Mouse (Mus musculus) ES-Bruce4 (cell line): Measurements from ENCODE around the gene Tmem201. TPM values are rescaled to one million over a fixed set of nuclear protein-coding genes. Genes with fewer than 3 reads are reported as not detected.

Source experiments
- H3K27ac ChIP-seq: 2 replicates; pipeline ENCODE4 v1.5.1; 2012; ENCODE audit warnings: low read length, inconsistent platforms; ENCODE audit not compliant: insufficient read depth
- H3K27me3 ChIP-seq: 2 replicates; pipeline ENCODE4 v1.6.1; 2012; ENCODE audit warnings: mild to moderate bottlenecking, low read length, inconsistent platforms; ENCODE audit not compliant: control insufficient read depth, poor library complexity, insufficient read depth, severe bottlenecking
- H3K36me3 ChIP-seq: 2 replicates; pipeline ENCODE4 v1.6.1; 2012; ENCODE audit warnings: inconsistent platforms, mild to moderate bottlenecking, low read length, moderate library complexity; ENCODE audit not compliant: control insufficient read depth, poor library complexity, insufficient read depth, severe bottlenecking
- H3K4me1 ChIP-seq: one replicate; pipeline ENCODE4 v1.8.1; 2011; ENCODE audit warnings: low read length; ENCODE audit not compliant: control insufficient read depth, insufficient read depth
- H3K4me3 ChIP-seq: 2 replicates; pipeline ENCODE4 v1.5.1; 2011; ENCODE audit warnings: low read depth, mild to moderate bottlenecking, low read length
- H3K9ac ChIP-seq: 2 replicates; pipeline ENCODE4 v1.6.1; 2012; ENCODE audit warnings: low read depth, mild to moderate bottlenecking, inconsistent platforms; ENCODE audit not compliant: poor library complexity, severe bottlenecking
- H3K9me3 ChIP-seq: replicated peaks from 2 replicates; pipeline ENCODE4 v1.6.1; 2012; ENCODE audit warnings: mild to moderate bottlenecking, low read length, inconsistent platforms; ENCODE audit not compliant: control insufficient read depth, poor library complexity, insufficient read depth, severe bottlenecking
- CTCF ChIP-seq: IDR thresholded peaks from one replicate; pipeline ENCODE4 v1.8.1; 2011; ENCODE audit warnings: low read depth, low read length
- EP300 ChIP-seq: IDR thresholded peaks from 2 replicates; pipeline ENCODE4 v1.6.1; 2011; ENCODE audit warnings: low read depth, low read length; ENCODE audit not compliant: insufficient read depth
- POLR2A ChIP-seq: IDR thresholded peaks from one replicate; pipeline ENCODE4 v1.8.1; 2011; ENCODE audit warnings: low read length; ENCODE audit not compliant: insufficient read depth
- polyA plus RNA-seq: library from polyadenylated mRNA; stranded (reverse); fragments of >200 nt; gene quantifications from 2 replicates; pipeline ENCODE4 v1.2.4, GENCODE M21; 2011; ENCODE audit warnings: low read depth; ENCODE audit not compliant: missing spikeins, insufficient read depth, insufficient read length

Gene Tmem201
- polyA plus RNA-seq, 1 experiment: 29.9 TPM

GRCm38 (mm10) chr4:149705941-149706340 is 31.9 kb downstream of the Tmem201 start:
- no peak overlapping the region for H3K27ac ChIP-seq
- H3K9ac ChIP-seq: no peak overlapping the region
- TF ChIP-seq EP300 (no peak), POLR2A (no peak), CTCF (no peak)
- H3K36me3 ChIP-seq: no peaks in the 10 kb centered on the region
- H3K9me3 ChIP-seq: no peaks in the 10 kb centered on the region
- H3K4me3 ChIP-seq: no peak overlapping the region
- no peaks in the 10 kb centered on the region for H3K4me1 ChIP-seq
- H3K27me3 ChIP-seq: no peaks in the 10 kb centered on the region

- Histone ChIP-seq H3K4me1 (no peaks in the 10 kb centered on the region), H3K27me3 (no peaks in the 10 kb centered on the region), H3K36me3 (no peaks in the 10 kb centered on the region), H3K9ac (no peak overlapping the region), H3K4me3 (no peak overlapping the region), H3K9me3 (no peaks in the 10 kb centered on the region), H3K27ac (no peak overlapping the region)
- no peak for TF ChIP-seq POLR2A
- no peak for TF ChIP-seq CTCF
- TF ChIP-seq EP300: no peak
Measured at GRCm38 (mm10) chr4:149705298-149705697, 32.5 kb downstream of the Tmem201 start.

GRCm38 (mm10) chr4:149702210-149702979 is 35.4 kb downstream of the Tmem201 start, which contains the start of gene Pik3cd:
Gene Pik3cd, minus strand, starts transcription at chr4:149702571.
- Histone ChIP-seq H3K4me1 (peaks cover 2% of the 10 kb centered on the region), H3K36me3 (no peaks in the 10 kb centered on the region), H3K9me3 (no peaks in the 10 kb centered on the region), H3K27me3 (no peaks in the 10 kb centered on the region), H3K4me3 (no peak within 1 kb of the TSS), H3K27ac (no peak within 1 kb of the TSS), H3K9ac (no peak within 1 kb of the TSS)
- TF ChIP-seq POLR2A (no peak), CTCF (no peak), EP300 (no peak)

- Histone ChIP-seq H3K9me3 (no peaks in the 10 kb centered on the region), H3K27me3 (no peaks in the 10 kb centered on the region), H3K4me3 (no peak overlapping the region), H3K36me3 (no peaks in the 10 kb centered on the region), H3K4me1 (peaks cover 5% of the 10 kb centered on the region), H3K27ac (no peak overlapping the region), H3K9ac (no peak overlapping the region)
- no peak for TF ChIP-seq CTCF
- TF ChIP-seq POLR2A: no peak
- no peak for TF ChIP-seq EP300
Measured at GRCm38 (mm10) chr4:149701426-149702209, 36.2 kb downstream of the Tmem201 start.

GRCm38 (mm10) chr4:149699953-149700352 is 37.9 kb downstream of the Tmem201 start:
- H3K36me3 ChIP-seq: no peaks in the 10 kb centered on the region
- TF ChIP-seq EP300: no peak
- no peak for TF ChIP-seq POLR2A
- TF ChIP-seq CTCF: no peak
- H3K9ac ChIP-seq: no peak overlapping the region
- H3K27ac ChIP-seq: no peak overlapping the region
- no peaks in the 10 kb centered on the region for H3K9me3 ChIP-seq
- H3K4me3 ChIP-seq: no peak overlapping the region
- peaks cover 8% of the 10 kb centered on the region for H3K4me1 ChIP-seq
- H3K27me3 ChIP-seq: no peaks in the 10 kb centered on the region
